Mouse (Mus musculus): ENCODE measurements around the gene Fbxl14. TPM values are rescaled to one million over a fixed set of nuclear protein-coding genes. Genes with fewer than 3 reads are reported as not detected.

Gene Fbxl14
- total and polyA plus RNA-seq, 3 experiments, result 58.1 to 65.4 TPM; not detected in 1

GRCm38 (mm10) chr6:119492630-119493014 lies 13.2 kb downstream of the Fbxl14 start (continued):
- no peak for TF ChIP-seq USF2 (IDR thresholded peaks at IDR 0.05; ENCODE audit: borderline replicate concordance in 1 of 2, insufficient read depth in 1 of 2, low read depth in 1 of 2, low read length in 2 of 2)
- no peak for TF ChIP-seq RCOR1 (IDR thresholded peaks at IDR 0.05; ENCODE audit: low read depth, low read length)

GRCm38 (mm10) chr6:119499271-119499670 lies 19.8 kb downstream of the Fbxl14 start:
- H3K9me3 ChIP-seq (replicated peaks; ENCODE audit: insufficient read depth, low read length), result no peaks in the 10 kb centered on the region
- no peaks in the 10 kb centered on the region for H3K36me3 ChIP-seq (ENCODE audit: control insufficient read depth in 1 of 2, insufficient read depth in 2 of 2, low read length in 2 of 2)
- no peak overlapping the region for H3K9ac ChIP-seq (ENCODE audit: control insufficient read depth, low read depth, low read length, poor library complexity, severe bottlenecking)
- H3K4me3 ChIP-seq (ENCODE audit: control insufficient read depth in 1 of 2, insufficient read depth in 1 of 2, low read depth in 2 of 2, low read length in 2 of 2), result no peak overlapping the region
- no peaks in the 10 kb centered on the region for H3K79me2 ChIP-seq (ENCODE audit: control insufficient read depth, insufficient read depth, low read length, poor library complexity)
- no peak for TF ChIP-seq MAZ (IDR thresholded peaks at IDR 0.05; ENCODE audit: low read depth, low read length)
- TF ChIP-seq MYB (IDR thresholded peaks at IDR 0.05; ENCODE audit: low read depth, low read length), result no peak
- no peak for TF ChIP-seq POLR2AphosphoS5 (IDR thresholded peaks at IDR 0.05; ENCODE audit: borderline replicate concordance, low read depth, low read length)
- TF ChIP-seq MYC (IDR thresholded peaks at IDR 0.05; ENCODE audit: low read depth, low read length), result no peak
- TF ChIP-seq UBTF (IDR thresholded peaks at IDR 0.05; ENCODE audit: borderline replicate concordance, insufficient read depth, low read depth, low read length), result no peak
- TF ChIP-seq USF2 (IDR thresholded peaks at IDR 0.05; ENCODE audit: borderline replicate concordance in 1 of 2, insufficient read depth in 1 of 2, low read depth in 1 of 2, low read length in 2 of 2), result no peak
- no peak for TF ChIP-seq JUND (IDR thresholded peaks at IDR 0.05; ENCODE audit: low read depth, low read length)
- TF ChIP-seq MAFK (IDR thresholded peaks at IDR 0.05; ENCODE audit: borderline replicate concordance, low read depth, low read length), result no peak
- no peak for TF ChIP-seq POLR2A (IDR thresholded peaks at IDR 0.05; ENCODE audit: control insufficient read depth in 1 of 2, insufficient read depth in 1 of 2, low read depth in 1 of 2, low read length in 2 of 2, poor library complexity in 1 of 2)
- TF ChIP-seq KAT2A (conservative IDR thresholded peaks at IDR 0.05; ENCODE audit: low read depth, low read length), result no peak
- TF ChIP-seq SIN3A (IDR thresholded peaks at IDR 0.05; ENCODE audit: low read length), result no peak
- TF ChIP-seq MAX (IDR thresholded peaks at IDR 0.05; ENCODE audit: low read length), result no peak
- TF ChIP-seq RAD21 (IDR thresholded peaks at IDR 0.05; ENCODE audit: low read depth, low read length), result no peak
- no peak for TF ChIP-seq CHD1 (IDR thresholded peaks at IDR 0.05; ENCODE audit: low read depth, low read length)
- no peak for TF ChIP-seq BHLHE40 (IDR thresholded peaks at IDR 0.05; ENCODE audit: borderline replicate concordance, low read depth, low read length)
- TF ChIP-seq HCFC1 (IDR thresholded peaks at IDR 0.05; ENCODE audit: low read depth, low read length), result no peak
- DNase-seq (ENCODE audit: low read depth, low spot score), result peak; percentile 41
- H3K27me3 ChIP-seq (ENCODE audit: control insufficient read depth in 1 of 2, insufficient read depth in 2 of 2, low read length in 2 of 2), result no peaks in the 10 kb centered on the region
- no peak overlapping the region for H3K27ac ChIP-seq (ENCODE audit: control insufficient read depth, low read depth, low read length)
- no peaks in the 10 kb centered on the region for H3K4me1 ChIP-seq (ENCODE audit: control insufficient read depth in 1 of 2, insufficient read depth in 2 of 2, low read length in 2 of 2)

- no peaks in the 10 kb centered on the region for H3K4me1 ChIP-seq (ENCODE audit: control insufficient read depth in 1 of 2, insufficient read depth in 2 of 2, low read length in 2 of 2)
- no peak for DNase-seq (ENCODE audit: low read depth, low spot score)
- no peak overlapping the region for H3K4me3 ChIP-seq (ENCODE audit: control insufficient read depth in 1 of 2, insufficient read depth in 1 of 2, low read depth in 2 of 2, low read length in 2 of 2)
- H3K9ac ChIP-seq (ENCODE audit: control insufficient read depth, low read depth, low read length, poor library complexity, severe bottlenecking), result no peak overlapping the region
- H3K9me3 ChIP-seq (replicated peaks; ENCODE audit: insufficient read depth, low read length), result no peaks in the 10 kb centered on the region
- no peaks in the 10 kb centered on the region for H3K27me3 ChIP-seq (ENCODE audit: control insufficient read depth in 1 of 2, insufficient read depth in 2 of 2, low read length in 2 of 2)
- no peak overlapping the region for H3K27ac ChIP-seq (ENCODE audit: control insufficient read depth, low read depth, low read length)
- no peaks in the 10 kb centered on the region for H3K36me3 ChIP-seq (ENCODE audit: control insufficient read depth in 1 of 2, insufficient read depth in 2 of 2, low read length in 2 of 2)
- no peaks in the 10 kb centered on the region for H3K79me2 ChIP-seq (ENCODE audit: control insufficient read depth, insufficient read depth, low read length, poor library complexity)
- no peak for TF ChIP-seq POLR2AphosphoS2 (IDR thresholded peaks at IDR 0.05; ENCODE audit: low read length)
- TF ChIP-seq NELFE (IDR thresholded peaks at IDR 0.05; ENCODE audit: low read depth, low read length), result no peak
- no peak for TF ChIP-seq MEF2A (IDR thresholded peaks at IDR 0.05; ENCODE audit: extremely low read depth, insufficient replicate concordance, low read depth, low read length, poor library complexity, severe bottlenecking)
- TF ChIP-seq MXI1 (IDR thresholded peaks at IDR 0.05; ENCODE audit: low read depth, low read length), result no peak
- TF ChIP-seq NRF1 (IDR thresholded peaks at IDR 0.05; ENCODE audit: insufficient read depth, low read depth, low read length, poor library complexity, severe bottlenecking), result no peak
- TF ChIP-seq TCF12 (IDR thresholded peaks at IDR 0.05; ENCODE audit: low read depth, low read length), result no peak
- no peak for TF ChIP-seq POLR2AphosphoS5 (IDR thresholded peaks at IDR 0.05; ENCODE audit: borderline replicate concordance, low read depth, low read length)
- TF ChIP-seq JUND (IDR thresholded peaks at IDR 0.05; ENCODE audit: low read depth, low read length), result no peak
- TF ChIP-seq KAT2A (conservative IDR thresholded peaks at IDR 0.05; ENCODE audit: low read depth, low read length), result no peak
- no peak for TF ChIP-seq ETS1 (IDR thresholded peaks at IDR 0.05; ENCODE audit: low read depth, low read length)
Observed at GRCm38 (mm10) chr6:119500086-119500485, 20.6 kb downstream of the Fbxl14 start.

Measured in MEL (cell line).